Comparison of ENCODE assay signal across 15 mouse cellular contexts in genomic region chr7:81777667-81778218, GRCm38 (mm10). TPM values are rescaled to one million over a fixed set of nuclear protein-coding genes. Genes with fewer than 3 reads are reported as not detected.
A peak's percentile ranks its signal among the peaks of the same experiment; 100 is the strongest.
DNase-seq lines count a peak whose midpoint lies in the region; ATAC-seq lines count a peak whose summit lies in the region.
"Had no signal": no experiment of that assay in that cellular context is flagged by ENCODE, and none has a peak within 500 bp of the region (broad histone marks: within the 10 kb centered on the region; RNA-seq: fewer than 3 reads in every experiment).

No protein-coding gene starts in this region.

- no peaks in the 10 kb centered on the region for H3K27me3 ChIP-seq in forebrain, embryonic 14.5 days (replicated peaks; ENCODE audit: control insufficient read depth, insufficient read depth, low read length)
- no peaks in the 10 kb centered on the region for H3K27me3 ChIP-seq in forebrain, embryonic 12.5 days
- H3K27me3 ChIP-seq: lung, embryonic 15.5 days had no signal

- no peak for ATAC-seq in forebrain, embryonic 14.5 days
- ATAC-seq in forebrain, embryonic 12.5 days (ENCODE audit: low FRiP score), result no peak
- no peak for ATAC-seq in monocyte, adult 5-6 weeks (replicated peaks; ENCODE audit: insufficient number of reproducible peaks, low FRiP score, low TSS enrichment, poor library complexity, severe bottlenecking)
- ATAC-seq: CD4-positive, CD25-positive, alpha-beta regulatory T cell, adult 4 months; intestine, embryonic 16.5 days had no signal

- intact Hi-C loops in left cerebral cortex, postnatal 25 days (cut with DNase I), result loop anchor here (5.0 to 10.0 kb wide), 3 partner anchors 173 to 323 kb away; partner anchors contain the start of gene Cpeb1

- H3K27ac ChIP-seq in forebrain, embryonic 14.5 days (ENCODE audit: low read depth, low read length), result no peak overlapping the region
- H3K27ac ChIP-seq in forebrain, embryonic 12.5 days, result no peak overlapping the region
- H3K27ac ChIP-seq: heart, embryonic 10.5 days; lung, embryonic 15.5 days had no signal

- no peak overlapping the region for H3K9ac ChIP-seq in forebrain, embryonic 14.5 days (ENCODE audit: low read length)
- no peak overlapping the region for H3K9ac ChIP-seq in forebrain, embryonic 12.5 days
- H3K9ac ChIP-seq: lung, embryonic 15.5 days had no signal

- peaks cover 28% of the 10 kb centered on the region for H3K36me3 ChIP-seq in forebrain, embryonic 14.5 days (ENCODE audit: control insufficient read depth, insufficient read depth, low read length)
- peaks cover 41% of the 10 kb centered on the region for H3K36me3 ChIP-seq in forebrain, embryonic 12.5 days (replicated peaks)

- H3K4me3 ChIP-seq in forebrain, embryonic 14.5 days (ENCODE audit: low read depth, low read length), result no peak overlapping the region
- H3K4me3 ChIP-seq in forebrain, embryonic 12.5 days (replicated peaks), result no peak overlapping the region
- H3K4me3 ChIP-seq: heart, embryonic 10.5 days; lung, embryonic 15.5 days had no signal

- 73% methylated on average over 10 of the region's 10 CpGs for WGBS in forebrain, embryonic 14.5 days
- 73% methylated on average over 10 of the region's 10 CpGs for WGBS in forebrain, embryonic 12.5 days

- no peaks in the 10 kb centered on the region for H3K4me1 ChIP-seq in forebrain, embryonic 14.5 days (ENCODE audit: control insufficient read depth, insufficient read depth, low read length)
- H3K4me1 ChIP-seq in forebrain, embryonic 12.5 days, result no peaks in the 10 kb centered on the region
- H3K4me1 ChIP-seq: lung, embryonic 15.5 days had no signal

- DNase-seq in forebrain, embryonic 14.5 days (ENCODE audit: low spot score), result peak; percentile 20
- DNase-seq in left cerebral cortex, postnatal 25 days (ENCODE audit: low spot score in 2 of 2), result peak; percentile 26 to 34
- DNase-seq in left cerebral cortex, adult 8-10 months (ENCODE audit: low spot score in 2 of 2), result no peak
- DNase-seq in A20 (ENCODE audit: low read depth, low spot score), result peak; percentile 17
- DNase-seq in c-Kit-positive CD71-negative TER-119-negative erythroid progenitor cells, embryonic 14.5 days (ENCODE audit: low read depth), result peak; percentile 16
- DNase-seq in layer of hippocampus, adult 9-11 months, result no peak
- DNase-seq: cerebellum, adult 9-10 months; layer of hippocampus, postnatal 36 days; right cerebral cortex, postnatal 14 days had no signal

- no peak overlapping the region for H3K4me2 ChIP-seq in forebrain, embryonic 14.5 days (ENCODE audit: low read length)
- no peak overlapping the region for H3K4me2 ChIP-seq in forebrain, embryonic 12.5 days
- H3K4me2 ChIP-seq: lung, embryonic 15.5 days had no signal

- H3K9me3 ChIP-seq in forebrain, embryonic 14.5 days (replicated peaks; ENCODE audit: control insufficient read depth, low read length), result 0 out of 2 replicates have a peak, but pooled peaks cover 5% of the 10 kb centered on the region
- H3K9me3 ChIP-seq in forebrain, embryonic 12.5 days, result peaks cover 6% of the 10 kb centered on the region; the same call in 1 of the 2 replicates
- H3K9me3 ChIP-seq: heart, embryonic 10.5 days; lung, embryonic 15.5 days had no signal

RNA-seq across cellular contexts. Expression of gene 3110040N11Rik, which starts 11.5 kb away (rescaled TPM):
- polyA plus RNA-seq in forebrain, embryonic 14.5 days (2014; fragmentation: Nextera tagmentation; extraction: Ambion mirVana), result 48.5 and 54.4 TPM in 2 replicates
- 42.2 and 43.3 TPM in 2 replicates for polyA plus RNA-seq in forebrain, embryonic 12.5 days (2016; fragmentation: Nextera tagmentation; extraction: Ambion mirVana)
- total RNA-seq in left cerebral cortex, postnatal 25 days (2021), result 10 to 100 TPM; 24.2 to 29.0 TPM
- 10 to 100 TPM; 24.6 to 32.7 (median 27.1) TPM for total RNA-seq in left cerebral cortex, adult 8-10 months (2022)
- total RNA-seq in monocyte, adult 5-6 weeks (2017), result 24.4 to 67.1 TPM (median 60.9 TPM) in 3 replicates

RNA-seq across cellular contexts. Expression of gene Ramac, which starts 15.0 kb away (rescaled TPM):
- 172 and 180 TPM in 2 replicates for polyA plus RNA-seq in forebrain, embryonic 14.5 days (2014; fragmentation: Nextera tagmentation; extraction: Ambion mirVana)
- 134 and 138 TPM in 2 replicates for polyA plus RNA-seq in forebrain, embryonic 12.5 days (2016; fragmentation: Nextera tagmentation; extraction: Ambion mirVana)
- total RNA-seq in left cerebral cortex, postnatal 25 days (2021), result 10 to 100 TPM; 77.8 to 85.5 TPM
- total RNA-seq in left cerebral cortex, adult 8-10 months (2022), result 10 to 100 TPM; 78.2 to 89.6 (median 84.4) TPM
- total RNA-seq in monocyte, adult 5-6 weeks (2017), result 111 to 183 TPM (median 145 TPM) in 3 replicates

RNA-seq across cellular contexts. Expression of gene Btbd1, which starts 51.5 kb away (rescaled TPM):
- 103 and 114 TPM in 2 replicates for polyA plus RNA-seq in forebrain, embryonic 14.5 days (2014; fragmentation: Nextera tagmentation; extraction: Ambion mirVana)
- 101 and 102 TPM in 2 replicates for polyA plus RNA-seq in forebrain, embryonic 12.5 days (2016; fragmentation: Nextera tagmentation; extraction: Ambion mirVana)
- total RNA-seq in left cerebral cortex, postnatal 25 days (2021), result 100 to 1,000 TPM; 120 to 123 TPM
- 100 to 1,000 TPM; 102 to 123 (median 113) TPM for total RNA-seq in left cerebral cortex, adult 8-10 months (2022)
- 91.7 to 129 TPM (median 116 TPM) in 3 replicates for total RNA-seq in monocyte, adult 5-6 weeks (2017)

Comparison
In these comparisons a context has a peak if more than half of its experiments do, and no peak if none do; other contexts are left out.
1. DNase-seq: peak in forebrain, embryonic 14.5 days (single experiment), left cerebral cortex, postnatal 25 days (2 of 2), A20 (single experiment) and c-Kit-positive CD71-negative TER-119-negative erythroid progenitor cells, embryonic 14.5 days (single experiment); none in left cerebral cortex, adult 8-10 months (0 of 2) and layer of hippocampus, adult 9-11 months (single experiment).